Mouse (Mus musculus) embryonic fibroblast, embryonic 13.5 days (primary cell): Measurements from ENCODE around the gene Pax9.

ENCODE experiments used
- CTCF ChIP-seq: IDR thresholded peaks from 2 replicates; pipeline ENCODE4 v1.5.1; 2011; ENCODE audit warnings: mild to moderate bottlenecking, control low read depth, low read length, moderate library complexity, borderline replicate concordance; ENCODE audit not compliant: insufficient read depth
- POLR2A ChIP-seq: IDR thresholded peaks from 2 replicates; pipeline ENCODE4 v1.6.1; 2011; ENCODE audit warnings: low read depth, mild to moderate bottlenecking, control low read depth, low read length, moderate library complexity

DNA sequence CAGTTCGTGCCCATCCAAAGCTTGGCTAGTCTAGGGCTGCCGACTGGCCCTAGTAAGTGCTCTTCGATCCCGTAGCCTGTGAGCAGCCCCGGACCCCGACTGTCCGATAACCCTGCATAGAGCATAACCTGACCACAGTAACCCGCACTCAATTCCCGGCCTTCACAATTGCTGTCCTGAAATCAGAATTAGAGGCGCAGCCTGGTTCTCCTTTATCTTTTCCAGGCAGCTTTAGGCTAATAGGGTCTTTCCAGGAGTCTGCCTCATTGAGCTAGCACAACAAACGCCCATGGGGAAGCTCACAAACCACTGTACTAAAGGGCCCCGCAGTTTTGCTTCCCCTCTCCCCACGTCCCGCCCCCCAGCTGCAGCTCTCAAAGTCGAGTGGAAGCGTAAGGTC lies 1.2 kb upstream of the Pax9 start:
- TF ChIP-seq CTCF (no peak), POLR2A (no peak)
